Mouse (Mus musculus) embryo, embryonic 9.5 days (tissue): Measurements from ENCODE around the gene Nol10.
"Not testable (repeated sequence)": the region's sequence is repeated elsewhere in the genome, so short reads cannot be mapped to it uniquely, and the experiment has no call there.

Source experiments
- DNase-seq: peaks from one replicate; pipeline ENCODE4 v3.0.0-alpha.2; 2017; ENCODE audit errors: extremely low spot score

Gene Nol10

GRCm38 (mm10) chr12:17459223-17459622 lies 111.0 kb downstream of the Nol10 start:
- not testable (repeated sequence) for DNase-seq

GRCm38 (mm10) chr12:17463706-17464105 lies 115.4 kb downstream of the Nol10 start:
- no peak for DNase-seq

- not testable (repeated sequence) for DNase-seq
These were observed 116.3 kb downstream of the Nol10 start for GRCm38 (mm10) chr12:17464550-17464949.

- no peak for DNase-seq
These were observed 118.5 kb downstream of the Nol10 start for GRCm38 (mm10) chr12:17466791-17467190.

GRCm38 (mm10) chr12:17468359-17468758 lies 120.1 kb downstream of the Nol10 start:
- DNase-seq, result no peak

- DNase-seq, result no peak
These were observed 121.6 kb downstream of the Nol10 start for GRCm38 (mm10) chr12:17469869-17470268.

GRCm38 (mm10) chr12:17470528-17470927 lies 122.3 kb downstream of the Nol10 start:
- not testable (repeated sequence) for DNase-seq

GRCm38 (mm10) chr12:17471405-17471804 lies 123.1 kb downstream of the Nol10 start:
- no peak for DNase-seq

- DNase-seq, result no peak
These were observed 124.9 kb downstream of the Nol10 start for GRCm38 (mm10) chr12:17473128-17473527.

GRCm38 (mm10) chr12:17473862-17474261 lies 125.6 kb downstream of the Nol10 start:
- DNase-seq, result no peak

- no peak for DNase-seq
These were observed 126.4 kb downstream of the Nol10 start for GRCm38 (mm10) chr12:17474681-17475080.

GRCm38 (mm10) chr12:17475146-17475545 lies 126.9 kb downstream of the Nol10 start:
- DNase-seq, result no peak

GRCm38 (mm10) chr12:17478196-17478595 lies 129.9 kb downstream of the Nol10 start:
- no peak for DNase-seq

GRCm38 (mm10) chr12:17478856-17479255 lies 130.6 kb downstream of the Nol10 start:
- DNase-seq, result no peak
